Mouse (Mus musculus): ENCODE results near the gene Tex9. TPM values are rescaled to one million over a fixed set of nuclear protein-coding genes. Genes with fewer than 3 reads are reported as not detected.

Gene Tex9
- polyA plus RNA-seq, 1 experiment from 2014 or later: 61.7 TPM

Small RNA genes lying within 50 kb of the gene (microRNA-seq; reads per million reads assigned to microRNA genes)
- not detected for gene Gm28010

Other genes with a start within 250 kb of the Tex9 start
- 54.8 and 62.8 TPM in 2 replicates for gene Zfp280d, start 217.4 kb downstream of the Tex9 start, polyA plus RNA-seq (2014; fragmentation: Nextera tagmentation; extraction: Ambion mirVana)
- 48.8 and 57.0 TPM in 2 replicates for gene Mns1, start 54.2 kb downstream of the Tex9 start, polyA plus RNA-seq (2014; fragmentation: Nextera tagmentation; extraction: Ambion mirVana)
- gene Rfx7, start 40.0 kb upstream of the Tex9 start, polyA plus RNA-seq (2014; fragmentation: Nextera tagmentation; extraction: Ambion mirVana): 24.9 and 27.6 TPM in 2 replicates
- 812 and 869 TPM in 2 replicates for gene Nedd4, start 170.1 kb upstream of the Tex9 start, polyA plus RNA-seq (2014; fragmentation: Nextera tagmentation; extraction: Ambion mirVana)

Data from midbrain, embryonic 11.5 days (tissue).